Mouse (Mus musculus): ENCODE data around the gene Cbx1.

Cbx1 gene

GRCm38 (mm10) chr11:96816494-96816893 is 27.6 kb downstream of the Cbx1 start:
- DNase-seq (ENCODE audit: low read depth, low spot score), result no peak

DNA sequence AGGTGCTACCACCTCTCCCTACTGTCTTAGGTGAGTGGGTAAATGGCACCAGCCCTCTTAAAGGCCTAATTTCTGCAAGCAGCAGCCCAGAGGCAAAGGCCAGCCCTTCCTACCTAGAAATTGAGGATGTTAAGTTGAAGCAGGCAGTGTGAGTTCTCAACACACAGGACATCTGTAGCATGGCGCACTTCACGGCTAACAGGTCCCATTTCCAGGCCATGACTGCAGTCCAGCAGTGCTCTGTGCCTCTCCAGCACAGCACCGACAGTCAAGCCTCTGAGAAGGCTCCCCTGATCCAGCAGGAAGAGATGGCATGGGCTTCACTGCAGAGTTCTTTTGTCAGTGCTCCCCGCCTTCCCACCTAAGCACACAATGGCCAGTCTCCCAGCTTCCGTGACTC is 28.1 kb downstream of the Cbx1 start:
- DNase-seq (ENCODE audit: low read depth, low spot score), result no peak

- no peak for DNase-seq (ENCODE audit: low read depth, low spot score)
These were observed 29.3 kb downstream of the Cbx1 start for GRCm38 (mm10) chr11:96818128-96818710.

DNA sequence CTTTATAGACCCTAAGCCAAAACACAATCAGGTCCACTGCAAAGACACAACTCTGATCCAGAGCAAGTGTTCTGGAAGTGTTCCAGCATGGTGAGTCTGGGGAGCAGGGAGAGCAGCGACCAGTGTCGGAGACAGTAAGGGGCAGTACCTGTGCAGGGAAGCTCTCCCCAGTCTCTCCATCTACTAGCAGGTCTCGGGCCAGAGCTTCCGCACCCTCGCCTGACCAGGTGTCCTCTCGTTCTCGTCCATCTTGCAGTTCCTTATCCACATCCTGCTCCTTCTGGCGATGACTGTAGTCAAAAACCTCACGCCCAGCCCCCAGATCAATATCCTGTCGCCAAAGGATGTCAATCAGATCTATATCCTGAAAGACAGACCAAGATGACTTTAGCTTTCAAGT is 33.0 kb downstream of the Cbx1 start:
- DNase-seq (ENCODE audit: low read depth, low spot score), result no peak

DNA sequence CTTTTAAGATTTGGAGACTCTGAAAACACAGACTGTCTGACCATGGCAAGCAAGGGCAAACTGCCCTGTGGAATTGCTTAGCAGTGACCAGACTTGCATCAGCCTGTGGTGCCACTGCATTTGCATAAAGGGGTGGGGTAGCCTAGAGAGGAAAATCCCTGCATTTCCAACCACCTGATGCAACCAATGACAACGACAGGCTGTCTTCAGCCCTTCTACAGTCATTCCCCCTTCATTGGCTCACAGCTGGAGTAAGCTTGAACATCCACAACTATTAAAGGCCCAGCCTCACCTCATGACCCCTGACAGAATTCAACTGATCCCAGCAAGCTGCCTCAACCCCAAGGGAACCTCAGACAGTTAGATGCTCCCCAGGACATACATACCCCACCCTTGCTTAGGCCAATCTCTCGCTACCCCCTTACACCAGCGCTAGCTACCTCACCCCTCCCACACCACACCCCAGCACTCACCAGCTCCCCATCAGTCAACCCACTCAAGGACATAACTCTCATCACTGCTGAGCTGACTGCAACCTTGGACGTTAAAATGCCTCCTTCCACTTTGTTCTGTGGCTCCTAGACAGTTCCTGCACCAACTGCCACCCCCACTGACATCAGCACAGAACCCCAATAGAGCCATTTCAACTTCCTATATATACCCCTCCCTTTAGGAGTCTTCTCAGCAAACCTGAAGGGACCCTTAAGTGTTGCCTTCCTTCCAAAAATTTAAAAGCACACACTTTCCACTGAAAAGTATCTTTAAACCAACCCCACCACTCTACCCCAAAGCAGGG is 33.9 kb downstream of the Cbx1 start:
- DNase-seq (ENCODE audit: low read depth, low spot score), result peak; percentile 99

- peak; percentile 51 for DNase-seq (ENCODE audit: low read depth, low spot score)
These were observed 34.5 kb downstream of the Cbx1 start for GRCm38 (mm10) chr11:96823471-96823837.

DNA sequence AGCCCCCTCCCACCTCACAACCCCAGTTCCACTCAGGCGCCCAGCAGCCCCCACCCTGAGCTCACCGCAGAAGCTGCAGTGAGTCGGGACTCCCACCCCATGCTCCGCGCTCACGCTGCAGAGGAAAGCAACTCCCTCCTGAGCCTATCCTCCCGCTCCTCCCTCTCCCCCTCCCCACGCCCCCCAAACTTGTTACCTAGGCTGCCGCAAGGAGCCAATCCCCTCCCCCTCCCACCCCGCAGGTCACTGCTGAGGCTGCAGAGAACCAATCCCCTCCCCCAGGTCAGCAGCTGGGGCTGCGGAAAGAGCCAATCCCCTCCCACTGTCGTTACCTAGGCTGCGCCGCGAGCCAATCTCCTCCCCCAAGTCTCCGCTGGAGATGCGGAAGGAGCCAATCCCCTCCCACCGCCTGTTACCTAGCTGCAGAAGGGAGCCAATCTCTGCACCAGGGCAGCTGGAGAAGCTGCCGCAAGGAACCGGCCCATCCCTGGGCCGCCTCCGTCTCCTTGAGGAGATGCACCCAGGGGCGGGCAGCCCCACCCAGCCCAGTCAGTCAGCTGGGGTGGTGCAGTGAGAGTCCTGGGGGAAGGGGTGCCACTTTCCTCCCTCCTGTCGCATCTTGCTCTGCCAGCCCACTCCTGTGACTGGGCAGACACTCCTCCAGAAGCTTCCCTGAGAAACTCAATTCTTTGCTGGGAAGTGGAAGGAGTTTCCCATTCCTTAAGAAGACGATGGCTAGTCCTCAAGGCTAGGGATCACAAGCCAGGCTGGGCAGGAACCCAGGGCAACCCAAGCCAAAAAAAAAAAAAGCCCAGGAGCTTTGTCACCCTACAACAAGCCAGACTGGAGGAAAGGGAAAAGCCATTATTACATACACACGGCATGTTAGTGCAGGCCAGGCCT is 35.2 kb downstream of the Cbx1 start:
- peak; percentile 99 for DNase-seq (ENCODE audit: low read depth, low spot score)

GRCm38 (mm10) chr11:96824783-96825495 is 36.0 kb downstream of the Cbx1 start:
- peak; percentile 68 for DNase-seq (ENCODE audit: low read depth, low spot score)

DNA sequence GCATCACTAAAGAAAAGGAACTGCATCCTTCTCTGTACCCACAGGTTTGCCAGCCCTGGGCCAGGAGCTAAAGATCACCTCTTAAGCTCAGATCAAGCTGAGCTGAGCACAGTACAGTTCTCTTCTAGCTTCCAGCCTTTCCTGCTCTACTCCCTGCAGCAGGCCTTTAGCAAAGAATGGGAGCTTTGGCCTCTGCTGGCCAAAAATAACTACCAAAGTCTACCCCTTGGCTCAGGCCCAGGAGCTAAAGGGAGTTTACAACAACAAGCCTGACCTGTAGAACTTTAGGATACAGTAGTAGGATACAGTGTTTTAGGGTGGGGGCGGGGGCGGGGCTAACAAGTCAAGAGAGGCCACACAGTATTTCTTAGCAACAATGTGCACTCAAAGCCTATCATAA is 37.6 kb downstream of the Cbx1 start:
- no peak for DNase-seq (ENCODE audit: low read depth, low spot score)

DNA sequence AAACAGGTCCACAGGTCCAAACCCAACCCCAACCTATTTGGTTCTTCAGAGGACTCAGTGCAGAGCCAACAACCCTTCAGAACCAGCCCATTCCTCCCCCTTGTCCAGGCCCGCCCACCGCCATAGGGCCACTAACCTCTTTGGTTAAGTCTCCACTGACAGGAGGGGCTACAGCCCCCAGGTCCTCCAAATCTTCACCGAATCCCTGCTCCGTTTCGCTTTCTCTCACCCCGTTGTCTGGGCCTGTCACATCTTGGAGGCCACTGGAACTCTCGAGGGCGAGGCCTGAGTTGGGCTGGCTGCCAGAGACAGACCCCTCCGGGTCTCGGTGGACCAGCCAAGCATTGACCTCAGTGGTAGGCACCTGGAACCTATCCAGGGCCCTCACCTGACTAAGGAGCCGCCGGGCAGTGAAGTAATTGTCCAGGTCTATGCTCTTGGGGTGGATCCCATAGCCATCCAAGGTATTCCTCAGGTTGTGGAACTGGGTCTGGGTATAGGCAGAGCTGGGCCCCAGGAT is 38.2 kb downstream of the Cbx1 start:
- no peak for DNase-seq (ENCODE audit: low read depth, low spot score)

GRCm38 (mm10) chr11:96827917-96828316 is 39.0 kb downstream of the Cbx1 start:
- DNase-seq (ENCODE audit: low read depth, low spot score), result peak; percentile 40

GRCm38 (mm10) chr11:96828881-96829280 is 40.0 kb downstream of the Cbx1 start:
- no peak for DNase-seq (ENCODE audit: low read depth, low spot score)

- peak; percentile 85 for DNase-seq (ENCODE audit: low read depth, low spot score)
These were observed 40.5 kb downstream of the Cbx1 start for GRCm38 (mm10) chr11:96829403-96829812.

DNA sequence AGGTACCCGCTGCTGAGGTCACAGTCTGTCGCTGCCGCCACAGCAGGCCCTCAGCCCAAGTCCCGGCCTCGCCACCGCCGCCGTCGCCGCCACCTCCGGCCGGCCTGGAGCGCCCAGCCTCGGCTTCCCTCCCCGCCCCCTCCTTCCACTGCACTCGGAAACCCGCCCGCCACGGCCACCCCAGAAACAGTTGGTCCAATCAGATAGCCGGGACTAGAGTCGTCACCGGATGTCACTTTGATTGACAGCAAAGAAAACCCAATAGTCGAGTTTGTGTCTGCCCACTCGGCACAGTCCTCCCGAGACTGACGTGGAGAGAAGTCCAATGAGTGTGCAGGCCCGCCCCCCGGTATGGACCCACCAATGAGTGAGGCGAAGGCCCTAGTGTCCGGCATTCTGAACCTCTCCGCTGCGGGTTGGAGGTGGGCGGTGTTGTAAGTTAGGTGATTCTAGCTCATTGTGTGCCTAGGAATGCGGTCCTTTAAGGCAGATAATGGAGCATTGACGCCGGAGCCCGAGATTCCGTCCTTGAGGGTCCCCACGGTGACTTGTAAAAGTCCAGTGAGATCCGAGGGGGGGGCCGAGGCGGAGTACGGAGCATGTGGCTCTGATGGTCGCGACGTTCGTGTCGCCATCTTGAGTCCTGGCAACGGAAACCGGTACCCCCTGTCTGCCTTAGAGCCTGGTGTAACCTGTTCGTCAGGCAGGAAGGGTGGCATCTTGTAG is 41.0 kb downstream of the Cbx1 start, which contains the start of gene Nfe2l1:
Gene Nfe2l1, minus strand, starts transcription at position 156 of the 726 bp plus-strand sequence.
- peak; percentile 100 for DNase-seq (ENCODE audit: low read depth, low spot score)

- DNase-seq (ENCODE audit: low read depth, low spot score), result no peak
These were observed 41.8 kb downstream of the Cbx1 start for GRCm38 (mm10) chr11:96830539-96831216.

GRCm38 (mm10) chr11:96831516-96831915 is 42.6 kb downstream of the Cbx1 start:
- DNase-seq (ENCODE audit: low read depth, low spot score), result no peak

GRCm38 (mm10) chr11:96832541-96832940 is 43.6 kb downstream of the Cbx1 start:
- DNase-seq (ENCODE audit: low read depth, low spot score), result no peak

GRCm38 (mm10) chr11:96832973-96833372 is 44.0 kb downstream of the Cbx1 start:
- DNase-seq (ENCODE audit: low read depth, low spot score), result no peak

- DNase-seq (ENCODE audit: low read depth, low spot score), result no peak
These were observed 45.2 kb downstream of the Cbx1 start for GRCm38 (mm10) chr11:96834127-96834526.

DNA sequence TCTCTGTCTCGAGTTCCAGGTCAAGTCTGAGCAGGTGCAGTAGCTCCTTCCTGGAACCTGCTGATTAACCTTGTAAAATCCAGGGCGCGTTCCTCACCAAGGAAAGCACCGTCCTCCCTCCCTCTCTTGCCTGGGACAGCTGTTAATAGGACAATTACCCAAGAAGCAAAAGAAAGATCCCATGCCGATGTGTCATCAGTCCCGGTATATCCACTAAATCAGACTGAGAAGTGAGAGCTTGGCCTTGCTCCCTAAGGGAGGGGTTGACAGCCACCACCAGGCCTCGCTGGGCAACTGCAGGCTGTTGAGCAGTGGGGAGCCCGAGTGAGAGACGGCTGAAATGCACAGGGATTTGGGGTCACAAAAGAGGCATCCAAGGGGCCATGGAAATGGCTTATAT is 48.4 kb downstream of the Cbx1 start:
- peak; percentile 81 for DNase-seq (ENCODE audit: low read depth, low spot score)

Measured in 3T3-L1 (cell line).